Mouse (Mus musculus) layer of hippocampus, adult 11-12 months (tissue): Measurements from ENCODE around the gene Pcnx.

ENCODE experiments used
- DNase-seq: peaks from one replicate; pipeline ENCODE4 v3.0.0; 2022; ENCODE audit warnings: low spot score

Pcnx gene

DNA sequence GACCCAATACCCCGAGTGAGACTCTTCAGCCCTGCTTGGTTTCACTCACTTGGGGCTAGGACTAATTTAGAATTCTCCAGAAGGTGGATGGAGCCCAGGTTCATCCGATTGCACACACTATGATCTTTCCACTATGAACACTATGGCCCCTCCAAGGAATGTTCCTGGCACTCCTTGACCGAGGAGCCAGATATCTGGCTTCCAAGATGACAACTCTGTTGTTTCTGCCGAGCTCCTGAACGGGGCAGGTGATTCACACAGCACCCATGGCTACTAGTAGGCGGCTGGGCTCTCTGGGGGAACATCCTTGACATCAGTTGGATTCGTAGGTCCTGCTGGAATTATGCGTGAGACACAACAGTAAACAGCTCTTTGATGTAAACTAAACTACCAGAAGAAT, 4.8 kb upstream of the Pcnx start:
- DNase-seq, result no peak

DNA sequence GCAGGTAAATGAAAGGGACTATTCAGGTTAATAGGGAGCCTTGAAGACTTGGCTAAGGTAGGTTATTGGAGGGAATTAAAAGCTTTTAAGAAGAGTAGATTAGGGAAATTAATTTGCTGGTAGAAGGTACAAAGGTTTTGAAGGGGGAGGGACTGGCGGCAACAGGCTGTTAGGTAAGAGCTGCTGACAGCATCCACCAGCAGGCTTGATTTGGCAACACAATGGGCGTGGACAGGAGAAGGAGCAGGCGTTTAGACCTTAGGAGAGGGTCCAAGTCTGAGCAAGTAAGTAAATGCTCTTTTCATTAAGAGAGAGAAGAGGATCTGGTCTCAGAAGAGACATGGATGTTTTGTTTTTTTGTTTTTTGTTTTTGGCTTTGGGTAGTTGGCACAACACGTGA, 3.1 kb upstream of the Pcnx start:
- DNase-seq, result no peak

DNA sequence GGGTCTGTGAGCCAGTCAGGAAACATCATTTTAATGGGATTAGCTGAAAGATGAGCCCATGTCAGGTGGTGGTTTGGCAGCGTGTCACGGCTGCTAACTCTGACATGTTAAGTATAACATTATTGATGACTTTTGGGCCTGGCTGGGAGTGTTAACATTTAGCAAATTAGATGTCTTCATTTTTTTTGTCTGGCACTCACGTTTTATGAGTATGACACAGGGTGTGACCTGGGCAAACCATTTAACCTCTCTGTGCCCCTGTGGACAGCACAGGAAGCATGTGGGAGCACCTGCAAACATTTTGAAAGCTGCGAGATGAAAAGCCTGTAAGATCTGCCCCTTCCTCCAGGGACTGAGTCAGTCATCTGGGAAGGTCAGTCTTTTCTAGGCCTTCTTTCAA, 2.6 kb upstream of the Pcnx start:
- no peak for DNase-seq

DNA sequence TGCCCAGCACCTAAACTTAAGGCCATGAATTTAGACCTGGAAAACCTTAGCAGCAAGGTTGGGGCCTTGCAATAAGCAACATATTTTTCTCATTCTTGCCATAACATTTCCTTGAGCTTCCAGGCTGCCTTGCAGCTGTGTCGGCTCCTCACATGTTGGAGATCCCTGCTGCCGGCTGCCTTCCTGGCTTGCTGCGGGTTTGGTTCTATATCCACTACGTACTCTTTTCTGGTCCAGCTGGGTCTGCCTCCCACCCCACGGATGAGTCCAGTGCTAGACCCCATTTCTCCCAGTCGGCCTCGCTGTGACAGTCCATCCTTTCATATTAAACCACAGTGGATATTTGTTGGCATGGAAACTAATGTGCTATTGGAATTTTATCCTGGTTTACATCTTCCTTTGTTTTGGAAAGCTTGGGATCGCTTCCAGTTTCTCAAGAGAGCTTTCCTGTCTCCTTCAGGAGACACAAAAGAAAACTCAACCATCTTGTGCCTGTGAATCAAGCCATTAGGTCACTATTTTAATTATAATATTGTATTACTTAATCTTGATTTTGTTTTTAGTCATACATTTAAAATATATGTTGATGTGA, 1.7 kb upstream of the Pcnx start:
- DNase-seq, result no peak

DNA sequence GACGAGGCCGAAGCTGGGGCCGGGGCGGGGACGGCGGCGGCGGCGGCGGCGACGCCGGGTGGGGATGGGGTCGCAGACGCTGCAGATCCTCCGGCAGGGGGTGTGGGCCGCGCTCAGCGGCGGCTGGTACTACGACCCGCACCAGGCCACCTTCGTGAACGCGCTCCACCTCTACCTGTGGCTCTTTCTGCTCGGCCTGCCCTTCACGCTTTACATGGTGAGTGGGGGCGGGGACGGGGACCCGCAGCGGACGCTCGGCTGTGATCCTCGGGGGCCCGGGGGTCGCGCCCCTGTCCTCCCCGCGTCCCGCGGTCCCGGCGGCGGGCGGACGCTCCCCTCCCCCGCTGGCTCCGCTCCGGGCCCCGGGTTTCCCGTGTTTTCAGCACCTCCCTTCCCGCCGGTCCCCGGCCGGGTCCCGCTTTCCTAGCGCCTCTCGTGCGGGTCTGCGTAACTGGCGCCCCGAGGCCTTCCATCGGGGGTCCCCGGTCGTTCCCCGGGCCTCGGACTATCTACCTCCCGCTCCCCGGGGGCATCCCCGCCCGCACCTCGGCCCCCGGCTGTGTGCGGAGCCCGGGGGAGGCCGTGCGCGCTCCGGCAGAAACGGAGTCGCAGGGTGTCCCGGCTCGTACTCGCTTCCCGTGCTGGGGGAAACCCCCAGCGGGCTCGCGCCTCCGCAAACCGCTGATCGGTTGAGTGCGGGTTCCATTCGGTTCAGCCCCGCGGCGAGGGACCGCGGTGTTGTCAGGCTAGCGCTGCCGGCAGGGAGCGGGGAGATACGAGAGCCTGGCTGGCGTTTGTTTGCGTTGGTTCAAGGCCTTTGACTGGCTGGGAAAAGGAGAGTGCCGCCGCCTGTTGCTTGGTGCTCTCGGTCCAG, 722 bp downstream of the Pcnx start:
- peak; percentile 54 for DNase-seq

DNA sequence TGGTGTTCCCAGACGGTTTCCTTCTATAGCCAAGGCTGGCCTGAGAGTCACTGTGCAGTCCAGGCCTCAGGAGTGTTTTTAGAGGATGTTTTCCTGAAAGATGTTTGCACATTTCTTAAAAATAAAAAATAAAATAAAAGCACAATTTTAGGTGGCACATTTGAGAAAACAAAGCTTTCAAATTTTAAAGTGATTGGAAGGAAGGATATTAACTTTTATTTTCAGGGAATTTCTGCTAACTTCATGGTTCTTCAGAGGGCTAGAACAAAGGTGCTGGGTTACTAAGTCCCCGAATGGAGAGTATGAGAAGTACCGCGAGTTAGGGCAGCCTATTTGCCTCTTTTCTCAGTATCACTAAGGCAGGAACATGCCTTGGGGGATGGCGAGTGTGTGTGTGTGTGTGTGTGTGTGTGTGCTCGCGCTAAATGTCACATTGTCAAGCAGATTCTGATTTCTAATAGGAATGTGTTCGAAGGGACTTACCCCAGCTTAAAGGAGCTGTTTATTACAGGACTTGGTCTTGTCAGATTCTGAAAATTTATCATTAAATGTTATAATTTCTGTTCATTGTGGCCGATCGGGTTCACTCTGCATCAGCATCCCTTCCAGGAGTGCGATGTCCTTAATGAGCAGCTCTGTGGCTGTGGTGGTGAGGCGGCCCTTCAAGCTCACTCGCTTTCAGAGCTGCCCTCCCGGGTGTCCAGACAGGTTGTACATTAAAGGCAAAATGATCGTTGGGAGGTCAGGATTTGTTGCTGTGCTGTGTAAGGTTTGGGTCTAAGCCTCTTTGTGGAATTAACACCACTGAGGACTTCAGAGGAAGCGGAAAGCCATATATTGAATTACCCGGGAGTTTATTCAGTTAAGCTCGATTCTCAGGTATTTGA, 1.6 kb downstream of the Pcnx start:
- DNase-seq, result no peak

DNA sequence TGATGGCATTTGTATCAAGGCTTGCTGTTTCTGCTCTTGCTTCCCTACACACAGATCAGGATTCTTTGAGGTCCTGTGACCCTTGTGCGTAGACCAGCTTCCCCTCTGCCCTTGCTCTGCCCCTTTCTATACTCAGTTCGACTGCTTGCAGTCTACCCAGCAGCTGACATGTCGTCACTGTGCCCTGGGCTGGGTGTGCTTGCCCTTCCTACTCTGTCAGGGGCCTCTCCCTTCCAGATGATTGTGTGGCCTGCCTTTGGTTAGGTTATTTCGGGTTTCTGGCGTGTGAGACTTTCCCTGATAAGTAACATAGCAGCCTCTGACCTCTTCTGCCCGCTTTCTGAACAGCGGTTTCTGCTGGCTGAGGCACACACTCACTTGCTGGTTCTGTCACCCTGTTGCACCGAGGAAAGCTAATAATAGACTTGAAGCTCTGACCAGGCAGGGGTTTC, 2.6 kb downstream of the Pcnx start:
- DNase-seq, result no peak

DNA sequence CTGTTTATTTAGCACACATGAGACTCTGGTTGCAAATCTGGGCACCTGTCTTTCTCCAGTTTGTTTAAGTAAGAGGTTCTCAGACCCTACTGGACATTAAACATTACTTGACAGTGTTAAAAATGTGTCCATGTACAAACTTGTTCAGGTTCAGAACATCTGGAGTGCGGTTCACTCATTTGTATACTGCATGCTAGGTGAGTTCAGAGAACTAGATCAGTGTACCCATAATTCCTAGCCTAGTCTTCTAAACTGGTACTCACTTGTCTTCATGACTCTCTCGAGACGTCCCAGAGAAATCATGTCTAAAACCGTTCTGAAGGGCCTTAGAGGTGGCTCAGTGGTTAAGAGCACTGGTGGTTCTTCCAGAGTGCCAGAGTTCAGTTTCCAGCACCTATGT, 4.1 kb downstream of the Pcnx start:
- DNase-seq, result no peak

DNA sequence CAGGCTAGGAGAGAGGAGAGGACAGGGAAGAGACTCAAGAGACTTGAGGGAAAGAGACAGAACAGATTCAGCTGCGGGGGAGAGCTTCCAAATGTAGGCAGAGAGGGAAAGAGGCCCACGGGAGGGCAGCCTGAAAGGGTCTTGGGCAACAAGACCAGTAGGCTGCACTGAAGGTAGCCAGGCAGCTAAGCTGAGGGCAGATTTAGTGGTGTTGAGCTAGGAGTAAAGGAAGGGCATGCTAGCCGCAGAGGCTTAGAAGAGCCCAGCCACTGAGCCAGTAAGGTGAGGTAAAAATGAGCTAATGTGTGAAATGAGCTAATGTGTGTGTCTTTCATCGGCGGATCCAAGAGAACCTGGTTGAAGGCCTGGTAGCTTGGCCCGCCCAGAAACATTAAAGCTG, 5.4 kb downstream of the Pcnx start:
- DNase-seq, result no peak

DNA sequence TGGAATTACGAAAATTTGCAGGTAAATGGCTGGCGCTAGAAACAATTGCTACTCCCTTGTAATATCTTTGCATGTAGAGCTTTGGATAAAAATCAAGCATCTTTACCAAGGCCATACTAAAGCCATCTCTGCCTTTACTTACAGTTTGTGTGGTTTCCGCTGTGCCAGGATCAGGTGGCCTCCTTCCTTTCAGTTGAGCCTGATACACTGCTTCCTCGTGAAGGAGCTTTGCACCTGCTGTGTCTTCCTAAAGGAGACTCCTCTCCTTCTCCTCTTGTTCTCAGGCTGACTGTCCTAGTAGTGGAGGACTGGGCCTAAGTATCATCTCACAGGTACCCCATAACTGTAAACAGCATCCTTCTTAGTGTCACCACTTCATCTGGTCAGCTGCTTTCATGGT, 7.5 kb downstream of the Pcnx start:
- no peak for DNase-seq

DNA sequence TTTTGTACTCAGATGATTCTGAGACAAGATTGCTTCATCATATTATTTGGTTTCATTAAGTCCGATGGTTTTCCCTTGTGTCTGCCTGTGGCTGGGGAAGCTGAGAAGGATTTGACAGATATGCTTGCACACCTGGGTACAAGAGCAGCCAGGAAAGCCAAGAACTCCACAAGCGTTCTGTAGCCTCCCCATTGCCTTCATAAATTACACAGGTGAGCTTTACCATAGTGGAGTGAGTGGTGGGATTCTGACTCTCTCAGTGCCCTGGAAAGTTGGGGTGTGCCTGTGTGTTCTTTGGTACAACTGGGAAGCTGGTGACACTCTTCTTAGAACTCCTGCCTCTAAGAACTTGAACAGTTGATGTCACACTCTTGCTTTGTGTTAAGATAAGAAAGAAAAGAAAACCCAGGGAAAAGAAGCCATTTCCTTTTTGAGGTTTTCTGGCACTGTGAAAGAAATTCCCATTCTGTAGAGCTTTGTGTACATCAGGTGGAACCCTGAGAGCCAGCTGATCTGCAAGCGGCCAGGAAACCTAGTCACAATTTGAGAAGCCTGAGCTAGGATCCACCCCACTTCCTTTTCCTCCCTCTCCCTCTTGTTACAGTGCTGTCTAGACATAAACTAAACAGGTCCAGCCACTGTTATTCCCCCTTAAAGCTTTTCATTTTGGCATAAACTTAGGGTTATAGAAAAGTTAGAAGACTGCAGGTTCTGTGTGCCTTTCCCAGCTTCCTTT, 9.6 kb downstream of the Pcnx start:
- DNase-seq, result no peak

DNA sequence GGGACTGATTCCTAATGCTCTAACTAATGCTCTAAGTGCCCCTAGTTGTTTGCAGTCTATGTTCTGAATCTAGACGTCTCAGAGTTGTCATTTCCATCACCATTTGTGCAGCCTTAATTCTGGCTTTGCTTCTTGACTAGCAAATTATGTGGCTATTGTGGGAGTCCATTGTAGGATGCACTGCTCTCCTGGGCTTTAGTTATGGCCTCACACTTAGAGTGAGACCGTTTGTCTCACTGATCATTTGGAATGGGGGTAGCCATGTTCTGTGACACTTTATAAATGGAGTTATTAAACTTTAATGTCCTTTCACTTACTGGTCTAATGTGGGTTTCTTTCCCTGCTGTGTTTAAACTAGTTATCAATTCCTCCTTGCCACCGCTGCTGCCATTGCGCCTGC, 13.5 kb downstream of the Pcnx start:
- no peak for DNase-seq

DNA sequence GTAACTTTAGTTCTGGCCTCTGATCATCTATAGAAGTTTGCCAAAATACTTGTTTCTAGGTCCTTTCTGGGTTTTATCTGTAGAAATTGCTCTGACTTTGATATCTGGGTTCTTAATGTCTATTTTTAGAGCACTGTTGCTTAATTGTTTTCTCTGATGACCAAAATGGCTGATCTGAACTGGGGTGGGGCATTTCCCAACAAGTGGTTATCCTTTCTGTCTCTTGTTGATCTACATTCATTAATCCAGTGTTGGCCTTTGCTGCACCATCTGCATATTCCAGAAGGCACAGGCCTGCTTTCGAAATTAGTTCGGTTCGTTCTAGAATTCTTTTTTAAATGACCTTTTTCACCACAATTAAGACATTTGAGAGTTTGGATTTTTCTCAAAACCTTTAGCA, 20.3 kb downstream of the Pcnx start:
- DNase-seq, result no peak

DNA sequence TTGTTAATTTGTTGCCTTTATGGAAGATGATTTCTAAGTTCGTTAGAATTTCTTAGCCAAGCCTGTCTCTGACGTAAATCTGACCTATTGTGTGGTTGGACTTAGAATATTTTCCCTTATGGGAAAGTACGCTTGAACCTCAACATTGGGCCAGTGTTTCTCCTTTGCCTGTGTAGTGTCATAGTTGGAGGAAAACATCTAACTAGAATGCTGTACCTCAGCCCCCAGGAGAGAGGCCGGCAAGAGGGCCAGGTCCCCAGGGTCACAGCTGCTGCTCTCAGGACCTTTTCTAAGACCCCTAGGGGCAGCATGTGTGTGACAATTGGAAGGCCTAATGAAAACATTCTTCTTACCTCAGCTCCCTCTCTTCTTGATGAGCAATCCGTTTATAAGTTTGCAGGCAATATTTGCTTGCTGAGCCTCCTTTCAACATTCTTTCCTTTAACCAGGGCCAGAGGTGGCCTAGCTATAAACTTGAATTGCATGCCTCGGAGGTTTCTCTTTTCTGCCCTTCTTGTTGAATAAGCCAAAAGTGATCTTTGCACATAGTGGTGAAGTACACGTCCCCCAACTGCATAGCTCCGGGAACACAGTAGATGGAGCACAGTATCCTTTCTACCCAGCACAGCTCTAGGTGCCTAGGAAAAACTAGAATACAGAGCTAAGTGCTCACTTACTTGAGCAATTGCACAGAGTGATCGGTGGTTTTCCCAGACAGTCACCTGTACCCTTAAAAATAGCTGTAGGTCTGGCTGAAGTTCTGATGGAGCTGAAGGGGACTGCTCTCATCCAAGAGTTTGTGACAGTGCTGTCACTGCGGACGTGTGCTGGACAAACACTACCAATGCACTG, 23.7 kb downstream of the Pcnx start:
- no peak for DNase-seq

DNA sequence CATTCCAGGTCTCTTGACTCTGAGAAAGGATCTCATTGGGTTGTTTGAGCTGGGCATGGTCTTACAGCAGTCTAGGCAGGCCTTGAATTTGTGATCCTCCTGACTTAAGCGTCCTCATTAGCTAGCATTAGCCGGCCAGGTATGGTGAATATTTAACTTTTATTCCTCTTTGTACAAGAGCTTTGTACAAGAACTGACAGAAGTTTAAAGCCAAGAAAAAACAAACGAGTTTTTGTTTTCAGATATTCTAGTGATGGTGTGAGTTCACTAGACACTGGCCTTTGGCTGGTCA, 24.2 kb downstream of the Pcnx start:
- no peak for DNase-seq

DNA sequence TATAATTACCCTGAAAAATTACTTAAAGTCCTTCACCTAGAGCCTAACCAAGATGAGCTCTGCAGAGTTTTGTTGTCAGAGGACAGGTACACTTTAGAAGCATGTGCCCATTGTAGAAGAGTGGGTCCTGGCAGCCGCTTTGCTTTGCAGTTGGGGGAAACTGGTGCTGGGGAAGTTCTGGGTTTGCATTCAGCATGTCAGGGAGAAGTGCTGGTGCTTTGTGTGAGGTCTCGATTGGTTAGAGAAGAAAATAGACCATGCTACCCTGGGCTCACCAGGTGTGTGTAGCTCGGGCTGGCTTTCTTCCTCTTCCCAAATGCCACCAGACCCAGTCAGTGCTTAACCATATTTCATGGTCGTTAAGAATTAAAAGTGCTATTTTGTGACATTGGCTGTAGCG, 25.2 kb downstream of the Pcnx start:
- no peak for DNase-seq

DNA sequence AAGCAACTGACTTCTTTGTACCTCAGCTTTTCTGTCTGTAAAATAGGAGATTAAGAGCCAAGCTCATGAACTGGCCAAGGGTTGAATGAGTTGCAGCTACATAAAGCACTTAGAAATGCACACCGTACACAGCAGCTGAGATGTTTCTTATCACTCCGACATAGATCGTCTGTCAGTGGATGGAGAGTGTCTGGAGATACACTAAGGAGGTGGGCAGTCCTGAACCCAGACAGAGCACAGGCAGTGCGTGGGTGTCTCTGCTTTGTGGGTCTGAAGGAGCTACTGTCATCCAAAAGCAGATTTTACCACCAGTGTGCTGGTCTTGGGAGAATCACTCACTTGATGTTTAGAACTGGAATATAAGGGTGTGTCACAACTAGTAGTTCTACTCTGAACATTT, 26.2 kb downstream of the Pcnx start:
- no peak for DNase-seq

DNA sequence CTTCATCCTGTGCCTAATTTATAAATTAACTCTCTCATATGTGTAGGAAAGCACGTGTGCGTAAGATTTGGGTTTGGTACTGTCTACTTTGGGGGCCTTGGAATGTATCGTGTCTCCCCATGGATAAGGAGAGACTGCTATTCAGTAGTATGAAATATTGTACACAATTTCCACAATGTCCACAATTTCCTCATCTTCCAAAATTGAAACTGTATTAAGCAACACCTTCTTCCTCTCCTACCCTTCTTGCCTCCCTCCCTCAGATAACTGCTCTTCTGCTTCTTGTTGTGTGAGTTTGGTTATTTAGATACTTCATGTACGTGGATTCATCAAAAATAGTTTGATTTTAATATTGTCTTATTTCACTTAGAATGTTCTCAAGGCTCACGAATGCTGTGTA, 29.1 kb downstream of the Pcnx start:
- DNase-seq, result no peak

DNA sequence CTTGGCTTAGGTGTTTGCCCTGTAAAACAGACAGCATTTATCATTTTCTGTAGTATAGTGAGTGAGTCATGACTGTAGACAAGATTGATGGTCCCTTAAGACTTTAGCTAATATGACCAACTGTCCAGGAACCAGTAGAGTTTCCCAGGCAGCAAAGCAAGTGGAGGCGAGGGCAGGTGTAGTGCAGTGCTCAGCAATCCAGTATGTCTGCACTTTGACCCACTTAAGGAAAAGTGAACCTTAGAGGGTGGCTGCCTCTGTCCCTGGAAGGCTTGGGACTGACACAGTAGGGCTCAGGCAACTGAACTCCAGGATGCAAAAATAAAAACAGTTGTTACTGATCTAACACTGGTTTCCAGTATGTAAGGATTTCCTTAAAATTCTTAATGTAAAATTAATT, 32.1 kb downstream of the Pcnx start:
- DNase-seq, result no peak

DNA sequence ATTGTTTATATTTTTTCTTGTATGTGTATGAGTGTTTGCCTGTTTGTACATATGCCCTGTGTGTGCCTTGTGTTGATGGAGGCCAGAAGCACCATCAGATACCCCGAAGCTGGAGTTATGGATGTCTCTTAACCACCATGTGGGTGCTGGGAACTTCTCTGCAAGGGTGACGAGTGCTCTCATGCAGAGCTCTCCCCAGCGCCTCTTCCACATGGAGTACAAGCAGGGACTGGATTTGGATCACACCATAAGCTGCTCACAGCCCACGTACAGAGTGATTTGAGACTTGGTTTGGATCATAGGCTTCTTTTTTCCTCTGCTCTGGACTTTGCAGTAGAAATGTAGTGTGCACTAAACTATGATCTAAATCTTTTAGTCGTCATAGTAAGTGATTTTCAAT, 34.5 kb downstream of the Pcnx start:
- DNase-seq, result no peak

DNA sequence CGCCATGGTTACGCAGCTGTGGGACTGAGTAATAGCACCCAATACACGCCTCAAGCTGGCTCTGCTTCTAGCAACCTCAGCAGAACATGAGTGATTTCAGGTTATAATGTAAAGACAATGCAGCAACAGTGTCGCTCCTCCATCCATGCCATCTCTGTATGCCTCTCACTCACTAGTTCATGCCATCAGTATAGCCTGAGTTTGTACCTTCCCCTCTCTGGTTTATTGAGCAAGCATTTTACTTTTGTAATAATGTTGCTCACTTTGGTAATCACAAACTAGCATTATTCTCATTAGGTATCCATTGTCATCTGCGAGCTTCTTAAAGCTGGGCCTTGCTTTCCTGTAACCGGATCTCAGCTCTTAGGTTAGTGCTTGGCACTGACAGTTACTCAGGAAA, 36.2 kb downstream of the Pcnx start:
- no peak for DNase-seq

DNA sequence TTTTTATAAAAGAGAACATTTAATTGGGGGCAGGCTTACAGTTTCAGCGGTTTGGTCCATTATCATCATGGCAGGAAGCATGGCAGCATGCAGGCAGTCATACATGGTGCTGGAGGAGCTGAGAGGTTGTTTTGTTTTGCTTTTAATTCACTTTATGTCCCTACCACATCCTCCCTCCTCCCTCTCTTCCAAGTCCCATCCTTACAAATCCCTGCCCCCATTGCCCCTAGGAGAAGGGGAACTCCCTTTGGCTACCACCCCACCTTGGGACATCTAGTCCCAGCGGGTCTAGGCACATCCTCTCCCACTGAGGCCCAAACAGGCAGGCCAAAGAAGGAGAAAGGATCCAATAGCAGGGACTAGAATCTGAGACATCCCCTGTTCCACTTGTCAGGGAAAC, 44.6 kb downstream of the Pcnx start:
- no peak for DNase-seq
